Mouse (Mus musculus): ENCODE measurements at regions not wholly inside any gene's neighbourhood (a gene's known extent, or its start where the extent isn't known, plus 50 kb on each side); places are given as distances from the start of the nearest gene placed in this dataset.

DNA sequence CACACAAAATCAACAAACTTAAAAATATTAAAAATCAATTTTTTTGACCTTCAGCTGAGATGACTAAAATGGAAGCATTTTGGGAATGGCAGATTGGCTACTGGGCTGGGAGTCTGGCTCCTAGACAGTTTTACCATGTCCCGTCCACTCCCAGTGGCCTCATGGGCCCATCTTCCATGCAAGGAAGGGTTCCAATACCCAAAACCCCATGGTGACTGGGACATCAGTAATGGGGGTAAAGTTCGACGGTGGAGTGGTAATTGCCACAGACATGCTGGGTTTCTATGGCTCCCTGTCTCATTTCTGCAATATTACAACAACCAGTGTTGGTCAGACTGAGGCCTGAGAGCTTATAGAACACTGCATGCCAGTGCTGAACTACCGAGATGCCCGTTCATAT lies 82.2 kb downstream of the Il20rb start:
- intact Hi-C loops (cut with DNase I), result no loop called here
- no peak for DNase-seq (ENCODE audit: low spot score in 2 of 2)

DNA sequence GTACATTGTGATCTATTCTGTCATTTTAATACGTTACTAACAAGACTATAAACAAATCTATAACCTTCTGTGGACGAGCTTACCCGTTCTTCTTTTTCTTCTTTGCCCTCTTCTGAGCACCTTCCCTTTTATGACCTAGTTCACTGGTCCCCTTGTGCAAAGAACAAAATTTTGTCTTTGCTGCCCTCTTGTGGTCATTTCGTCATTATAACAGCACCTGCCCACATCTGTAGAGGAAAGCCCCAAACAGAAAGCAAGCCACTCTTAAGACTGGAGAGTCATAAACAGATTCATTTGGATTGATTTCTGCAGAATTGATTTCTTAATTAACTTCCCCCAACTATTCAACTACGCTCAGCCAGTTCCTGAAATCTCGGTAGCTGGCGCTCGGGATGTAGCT lies 86.2 kb downstream of the Il20rb start:
- DNase-seq (ENCODE audit: low spot score in 2 of 2), result peak; percentile 44 to 74
- intact Hi-C loops (cut with DNase I), result loop anchor here (2.0 kb wide), 1 partner anchor 554 kb away; no protein-coding TSS in a partner anchor

DNA sequence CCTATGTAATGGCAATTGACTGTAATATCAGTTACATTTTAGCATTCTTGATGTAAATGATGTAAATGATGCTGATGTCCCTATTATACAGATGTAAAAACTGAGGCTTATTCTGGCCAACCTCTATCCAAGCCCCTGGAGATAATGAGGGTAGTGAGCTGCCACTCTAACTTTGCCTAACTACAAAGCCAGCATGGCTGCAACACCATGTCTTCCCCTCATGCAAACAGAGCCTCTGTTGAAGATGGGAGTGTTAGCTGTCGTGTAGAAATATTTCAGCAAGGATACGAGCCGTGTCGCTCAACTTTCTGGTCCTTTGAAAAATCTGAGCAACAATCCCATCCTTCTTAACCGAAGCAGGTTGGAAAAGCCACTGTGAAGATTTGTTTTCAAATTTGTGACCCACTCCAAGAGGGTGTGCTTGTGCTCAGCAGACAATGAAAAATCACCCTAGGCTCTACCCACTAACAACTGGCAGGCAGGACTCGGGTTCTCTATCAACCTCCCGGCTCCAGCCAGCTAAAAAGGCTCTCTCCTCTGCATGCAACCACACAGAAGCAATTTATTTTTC lies 90.2 kb downstream of the Il20rb start:
- DNase-seq (ENCODE audit: low spot score in 2 of 2), result no peak
- intact Hi-C loops (cut with DNase I), result loop anchor here (5.0 kb wide), 1 partner anchor 664 kb away; no protein-coding TSS in a partner anchor

DNA sequence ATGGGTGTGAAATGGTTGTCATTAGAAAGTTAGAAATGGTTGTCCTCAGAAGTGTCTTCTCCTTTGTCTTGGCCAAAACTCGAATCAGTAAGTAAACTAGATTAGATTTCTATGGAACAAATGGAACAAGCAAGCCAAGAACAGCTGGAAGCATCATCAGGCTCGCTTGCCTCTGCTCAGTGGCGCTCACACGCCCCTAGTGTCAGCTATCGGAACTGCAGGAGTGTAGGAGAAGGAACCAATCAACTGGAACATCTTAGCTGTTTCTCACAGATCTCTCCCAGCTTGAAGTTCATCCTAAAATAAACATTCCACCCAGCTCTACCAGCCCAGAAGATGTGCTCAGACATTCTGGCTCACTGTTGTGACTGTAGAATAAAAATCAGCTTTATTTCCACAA lies 90.9 kb downstream of the Il20rb start:
- intact Hi-C loops (cut with DNase I), result loop anchor here (5.0 kb wide), 1 partner anchor 663 kb away; no protein-coding TSS in a partner anchor
- DNase-seq (ENCODE audit: low spot score in 2 of 2), result peak; percentile 87 to 90

DNA sequence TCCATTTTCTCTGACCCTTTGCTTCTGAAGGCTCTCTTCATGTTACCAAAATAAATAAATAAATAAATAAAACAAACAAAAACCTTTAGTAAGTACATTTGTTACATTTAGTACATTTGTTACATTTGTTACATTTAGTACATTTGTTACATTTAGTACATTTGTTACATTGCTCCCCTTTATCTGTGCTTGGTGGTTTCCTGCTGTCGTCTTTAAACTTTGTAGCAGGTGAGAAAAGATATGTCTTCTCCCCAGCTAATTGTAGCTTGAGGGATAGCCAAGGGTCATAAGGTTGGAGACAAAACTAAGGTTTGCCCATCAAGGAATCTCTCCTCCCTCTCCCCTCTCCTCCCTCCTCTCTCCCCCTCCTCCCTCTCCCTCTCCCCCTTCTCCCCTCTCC lies 92.0 kb downstream of the Il20rb start:
- no peak for DNase-seq (ENCODE audit: low spot score in 2 of 2)
- intact Hi-C loops (cut with DNase I), result loop anchor here (5.0 kb wide), 1 partner anchor 662 kb away; no protein-coding TSS in a partner anchor

DNA sequence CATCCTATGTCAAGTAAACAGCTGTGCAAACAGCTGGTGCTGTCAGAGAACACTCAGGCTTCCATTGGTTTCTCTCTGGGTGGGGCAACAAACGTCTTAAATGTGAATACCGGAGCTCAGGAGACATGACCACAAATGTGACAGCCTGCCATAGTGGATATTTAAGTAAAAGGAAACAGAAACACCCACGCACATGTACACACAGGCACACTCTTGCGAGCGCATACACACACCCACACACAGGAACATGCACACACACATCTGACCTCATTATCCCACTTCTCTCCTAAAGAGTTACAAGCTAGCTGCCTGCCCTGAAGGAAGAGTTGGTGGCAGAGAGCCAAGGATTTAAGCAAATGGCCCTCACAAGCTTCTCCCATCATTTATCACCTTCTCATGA lies 92.4 kb downstream of the Il20rb start:
- intact Hi-C loops (cut with DNase I), result no loop called here
- DNase-seq (ENCODE audit: low spot score in 2 of 2), result peak in 1 of 2 experiments; percentile 3

DNA sequence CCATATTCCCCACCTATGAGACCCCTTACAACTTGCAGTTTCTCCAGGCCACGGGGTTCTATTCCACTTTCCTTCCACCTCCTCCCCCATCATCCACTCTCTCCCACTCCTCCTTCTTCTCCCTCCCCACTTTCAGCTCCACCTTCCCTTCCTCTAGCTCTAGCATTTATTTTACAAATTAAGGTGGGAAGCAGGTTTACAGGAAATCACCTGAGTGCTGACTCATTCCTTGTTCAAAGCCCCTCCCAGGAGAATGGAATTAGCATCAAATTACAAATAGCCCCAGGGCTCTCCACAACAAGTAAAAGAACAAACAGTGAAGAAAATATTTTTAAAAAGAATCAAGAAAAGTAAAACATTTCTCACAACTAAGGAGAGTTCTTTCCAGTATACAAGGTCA lies 94.3 kb downstream of the Il20rb start:
- DNase-seq (ENCODE audit: low spot score in 2 of 2), result no peak
- intact Hi-C loops (cut with DNase I), result no loop called here

DNA sequence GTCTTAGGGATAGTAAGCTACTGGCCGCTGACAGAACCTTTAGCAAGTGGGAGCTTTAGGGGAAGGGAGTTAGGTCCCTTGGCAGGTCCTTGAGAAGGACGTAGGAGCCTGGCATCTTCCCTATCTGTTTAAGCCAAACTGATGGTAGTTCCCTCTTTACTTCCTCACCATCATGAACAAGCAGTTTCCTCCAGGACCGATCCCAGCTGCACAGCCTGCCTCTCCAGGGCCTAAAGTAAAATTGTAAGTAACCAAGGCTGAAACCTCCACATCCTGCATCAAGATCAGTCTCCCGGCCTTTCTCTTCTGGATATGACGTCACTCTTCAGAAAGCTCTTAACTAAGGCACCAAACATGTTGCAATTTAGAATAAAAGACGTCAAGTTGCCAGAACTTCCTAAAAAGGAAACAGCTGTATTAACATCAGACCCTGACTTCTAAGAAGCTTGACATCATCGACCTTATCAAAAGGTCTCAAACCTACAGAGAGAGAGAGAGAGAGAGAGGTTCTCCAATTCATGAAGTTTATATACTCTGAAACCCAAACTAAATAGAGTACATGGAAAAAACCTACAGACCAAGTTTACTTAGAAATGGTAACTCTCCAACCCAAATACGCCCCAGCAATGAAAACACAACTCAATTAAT lies 94.9 kb downstream of the Il20rb start:
- DNase-seq (ENCODE audit: low spot score in 2 of 2), result no peak
- intact Hi-C loops (cut with DNase I), result no loop called here

DNA sequence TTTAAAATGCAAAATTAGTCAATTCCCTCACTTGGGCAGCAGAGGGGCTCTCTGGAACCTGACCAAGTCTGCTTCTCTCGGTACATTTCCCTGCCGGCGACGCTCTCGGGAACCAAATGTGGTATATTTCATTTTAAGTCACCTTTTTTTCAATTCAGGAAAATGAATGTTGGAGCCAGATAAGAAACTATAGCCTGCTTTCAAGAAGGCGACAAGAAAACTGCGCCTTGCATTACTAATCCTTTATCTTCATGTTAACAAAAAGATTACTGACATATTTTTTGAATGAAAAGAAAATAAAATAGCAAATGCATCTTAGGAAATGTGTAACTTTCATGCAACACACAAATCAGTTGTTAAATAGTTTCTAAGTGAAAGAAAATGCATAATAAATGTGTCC lies 98.2 kb downstream of the Il20rb start:
- intact Hi-C loops (cut with DNase I), result no loop called here
- no peak for DNase-seq (ENCODE audit: low spot score in 2 of 2)

DNA sequence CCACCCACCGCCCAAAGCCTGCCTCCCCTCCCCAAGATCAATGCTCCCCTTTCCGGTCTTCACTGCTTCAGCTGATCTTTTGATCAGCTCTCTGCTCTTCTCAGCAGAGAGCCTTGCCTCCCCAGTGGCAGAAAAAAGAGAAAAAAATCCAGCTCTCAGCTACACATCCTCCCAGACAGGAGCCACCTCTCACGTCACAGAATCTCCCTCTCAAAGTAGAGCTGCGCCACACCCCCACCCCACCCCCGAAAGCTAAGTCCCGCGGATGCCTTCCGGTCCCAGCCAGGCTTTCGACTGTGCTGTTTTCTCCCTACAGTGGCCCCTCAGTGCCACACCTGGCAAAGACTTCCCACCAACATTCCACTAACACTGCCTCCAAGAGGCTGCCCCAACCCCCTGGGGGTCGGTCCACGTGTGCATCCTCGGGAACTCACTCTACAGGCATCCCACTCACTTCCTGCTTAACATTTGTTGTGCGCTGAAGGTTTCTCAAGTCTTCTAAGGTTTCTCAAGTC lies 99.4 kb downstream of the Il20rb start:
- intact Hi-C loops (cut with DNase I), result no loop called here
- DNase-seq (ENCODE audit: low spot score in 2 of 2), result no peak

DNA sequence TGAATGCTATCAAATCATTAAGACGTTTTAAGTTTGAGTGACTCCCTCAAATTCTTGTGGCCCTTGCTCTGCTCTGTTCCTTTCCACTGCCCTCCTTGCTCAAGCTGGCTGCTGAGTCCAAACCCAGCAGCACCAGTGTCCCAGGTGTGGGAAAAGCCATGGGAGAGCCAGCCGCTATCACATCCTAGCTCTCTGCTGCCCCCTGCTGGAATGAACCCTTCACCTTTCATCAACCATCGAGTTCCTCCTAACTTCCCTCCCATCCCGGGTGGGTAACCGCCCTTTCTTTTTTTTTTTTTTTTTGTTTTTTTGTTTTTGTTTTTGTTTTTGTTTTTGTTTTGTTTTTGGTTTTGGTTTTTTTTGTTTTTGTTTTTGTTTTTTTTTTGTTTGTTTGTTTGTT lies 104.1 kb downstream of the Il20rb start:
- intact Hi-C loops (cut with DNase I), result no loop called here
- peak in 1 of 2 experiments; percentile 60 for DNase-seq (ENCODE audit: low spot score in 2 of 2)

DNA sequence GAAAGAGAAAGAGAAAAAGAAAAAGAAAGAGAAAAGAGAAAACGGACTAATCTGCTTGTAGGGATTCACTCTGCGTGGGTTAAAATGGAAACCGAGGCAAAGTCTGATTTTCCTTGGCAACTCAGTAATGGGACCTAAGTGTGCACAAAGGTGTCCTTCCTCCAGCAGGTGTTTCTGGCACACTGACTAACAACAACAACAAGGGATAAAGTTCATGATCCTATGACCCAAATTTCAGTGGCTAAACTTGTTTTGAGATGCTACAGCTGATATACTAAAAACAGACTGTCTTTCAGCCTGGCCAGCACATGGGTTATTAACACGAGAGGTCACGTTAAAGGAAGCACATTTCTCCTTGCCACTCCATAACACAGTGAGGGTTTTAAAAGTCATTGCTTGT lies 116.7 kb downstream of the Il20rb start:
- intact Hi-C loops (cut with DNase I), result no loop called here
- DNase-seq (ENCODE audit: low spot score in 2 of 2), result no peak

DNA sequence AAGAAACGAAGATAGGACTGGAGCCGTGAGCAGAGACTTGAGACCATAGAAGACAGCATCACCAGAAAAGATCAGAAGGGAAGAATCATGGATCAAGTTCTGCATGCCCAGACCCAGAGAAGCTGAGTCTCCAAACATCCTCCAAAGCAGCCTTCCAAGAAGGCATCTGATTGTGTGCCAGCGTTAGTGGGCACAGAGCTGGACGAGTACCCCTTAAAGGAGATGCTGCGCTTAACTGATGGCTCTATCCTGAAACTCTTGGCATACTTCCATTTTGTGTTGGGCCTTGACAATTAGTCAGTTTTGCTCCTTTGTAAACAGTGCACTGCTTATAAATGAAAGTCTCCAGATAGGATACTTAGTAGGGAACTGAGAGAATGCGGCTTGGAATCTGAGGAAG lies 119.8 kb downstream of the Il20rb start:
- intact Hi-C loops (cut with DNase I), result no loop called here
- no peak for DNase-seq (ENCODE audit: low spot score in 2 of 2)

DNA sequence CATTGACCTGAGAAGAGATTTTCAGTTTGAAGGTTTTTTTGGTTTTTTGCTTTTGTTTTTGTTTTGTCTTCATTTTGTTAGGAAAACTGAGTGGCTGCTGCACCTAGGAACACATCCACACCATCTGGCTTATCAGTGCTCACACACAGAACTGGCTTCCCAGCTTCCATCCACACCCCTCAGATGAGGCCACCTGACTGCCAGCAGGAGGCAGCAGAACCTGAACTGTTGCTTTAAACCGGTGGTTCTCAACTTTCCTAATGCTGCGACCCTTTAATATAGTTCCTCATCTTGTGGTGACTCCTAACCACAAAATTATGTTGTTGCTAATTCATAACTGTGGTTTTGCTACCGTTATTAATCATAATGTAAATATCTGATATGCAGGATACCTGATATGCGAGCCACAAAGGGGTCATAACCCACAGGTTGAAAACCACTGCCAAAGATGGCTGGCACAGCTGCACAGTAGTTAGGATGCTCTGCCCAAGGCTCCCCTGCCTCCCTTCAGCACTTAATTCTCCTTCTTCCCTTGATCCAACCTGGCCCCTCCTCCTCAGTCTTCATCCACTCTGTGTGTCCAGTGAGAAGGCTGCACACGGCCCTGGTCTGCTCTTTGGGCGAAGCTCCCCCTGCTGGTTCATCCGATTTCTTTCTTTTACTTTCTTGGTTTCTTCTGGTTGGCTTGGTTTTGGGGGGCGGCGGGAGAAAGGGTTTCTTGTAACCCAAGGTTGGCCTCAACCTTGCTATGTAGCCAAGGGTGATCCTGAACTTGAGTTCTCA lies 126.5 kb downstream of the Il20rb start:
- DNase-seq (ENCODE audit: low spot score in 2 of 2), result no peak
- intact Hi-C loops (cut with DNase I), result no loop called here

DNA sequence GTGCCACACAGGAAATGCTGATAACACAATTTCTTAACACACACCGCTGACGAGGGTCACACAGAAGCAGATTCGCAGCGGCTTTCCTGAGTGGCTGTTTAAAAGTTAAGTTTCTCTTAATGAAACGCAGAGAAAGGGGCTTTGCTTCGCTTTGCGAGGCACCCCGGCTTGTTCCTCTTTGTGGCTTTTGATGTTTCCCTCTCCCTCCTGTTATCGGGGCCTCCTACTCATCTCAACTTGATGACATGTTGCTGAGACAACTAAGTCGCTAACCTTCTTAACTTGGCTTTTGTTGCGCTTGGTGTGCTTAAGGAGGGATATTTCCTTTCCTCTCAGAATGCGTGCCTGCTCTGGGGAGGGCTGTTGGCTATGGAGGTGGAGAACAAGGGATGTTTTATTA lies 129.0 kb downstream of the Il20rb start:
- no peak for DNase-seq (ENCODE audit: low spot score in 2 of 2)
- intact Hi-C loops (cut with DNase I), result no loop called here

DNA sequence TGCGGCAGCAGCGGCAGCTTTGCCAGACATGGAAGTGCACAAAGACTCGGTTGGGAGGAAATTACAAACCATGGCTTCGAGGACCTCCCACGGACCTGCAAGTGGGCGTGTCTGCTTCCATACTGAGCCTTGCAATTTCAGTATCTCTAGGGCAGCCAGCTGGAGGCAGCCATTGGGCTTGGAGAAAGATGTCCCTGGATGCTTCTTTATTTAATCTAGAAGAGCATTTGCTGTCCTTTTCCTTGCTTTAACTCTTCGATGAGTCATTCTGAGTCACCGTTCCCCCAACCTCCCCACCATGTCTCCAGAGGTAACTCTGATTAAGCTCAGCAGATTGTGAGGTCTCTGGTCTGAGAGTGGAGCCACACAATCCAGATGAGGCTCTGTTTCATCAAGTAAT lies 145.8 kb downstream of the Il20rb start:
- intact Hi-C loops (cut with DNase I), result no loop called here
- DNase-seq (ENCODE audit: low spot score in 2 of 2), result peak; percentile 23 to 33

DNA sequence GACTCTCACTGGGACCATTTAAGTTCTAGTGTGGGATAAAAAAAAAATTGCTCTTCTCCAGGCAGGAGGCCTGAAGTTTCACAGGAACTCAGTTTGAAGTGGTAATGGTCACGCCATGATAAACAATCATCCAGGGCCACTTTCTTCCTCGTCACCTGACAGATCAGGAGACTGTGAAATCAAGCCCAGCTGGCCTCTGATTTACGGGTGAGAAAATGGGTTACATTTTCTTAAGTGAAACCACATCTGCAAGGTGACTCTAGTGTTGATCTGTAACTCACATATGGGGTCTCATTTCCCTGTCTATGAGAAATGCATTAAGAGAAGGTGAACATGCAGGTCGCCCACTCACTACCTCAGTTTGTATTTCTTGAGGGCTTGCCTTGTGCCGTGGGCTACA lies 178.8 kb downstream of the Il20rb start:
- DNase-seq (ENCODE audit: low spot score in 2 of 2), result no peak
- intact Hi-C loops (cut with DNase I), result loop anchor here (10.0 kb wide), 1 partner anchor 463 kb away; no protein-coding TSS in a partner anchor

DNA sequence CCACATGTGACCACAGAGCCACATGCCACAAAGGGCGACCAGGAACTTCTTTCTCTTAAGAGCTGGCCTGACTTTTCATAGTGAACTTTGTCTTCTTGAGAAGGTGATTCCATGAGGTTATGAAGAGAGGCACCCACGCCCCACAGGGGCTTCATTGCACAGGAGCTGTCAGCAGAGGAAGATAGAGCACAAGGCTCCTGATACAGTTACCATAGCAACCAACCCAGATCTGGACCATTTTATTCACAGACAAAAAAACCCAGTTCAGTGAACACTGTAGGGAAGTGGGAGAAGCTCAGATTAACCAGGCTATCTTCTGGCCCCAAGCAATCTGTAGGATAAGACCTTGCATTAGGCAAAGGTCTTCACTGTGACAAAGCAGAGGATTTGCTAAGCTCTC lies 179.2 kb downstream of the Il20rb start:
- peak; percentile 18 to 27 for DNase-seq (ENCODE audit: low spot score in 2 of 2)
- intact Hi-C loops (cut with DNase I), result loop anchor here (10.0 kb wide), 1 partner anchor 463 kb away; no protein-coding TSS in a partner anchor

DNA sequence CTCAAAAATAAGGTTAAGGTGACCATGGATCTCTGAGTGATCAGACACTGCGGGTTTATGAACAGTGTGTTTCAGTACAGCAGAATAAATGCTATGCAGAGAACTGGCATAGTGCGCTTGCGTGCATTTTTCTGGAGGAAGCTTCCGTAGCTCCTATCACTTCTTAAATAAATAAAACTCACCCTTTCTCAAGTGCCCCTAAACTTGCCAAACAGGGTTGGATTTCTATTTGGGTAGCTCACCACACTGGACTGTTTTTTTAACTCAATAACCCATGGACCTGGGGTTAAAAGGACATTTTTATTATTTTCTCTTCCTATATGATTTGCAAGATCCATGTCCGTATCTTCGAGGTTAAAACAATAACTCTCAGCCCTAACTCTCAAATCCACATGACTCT lies 182.8 kb downstream of the Il20rb start:
- intact Hi-C loops (cut with DNase I), result loop anchor here (10.0 kb wide), 1 partner anchor 459 kb away; no protein-coding TSS in a partner anchor
- DNase-seq (ENCODE audit: low spot score in 2 of 2), result no peak

DNA sequence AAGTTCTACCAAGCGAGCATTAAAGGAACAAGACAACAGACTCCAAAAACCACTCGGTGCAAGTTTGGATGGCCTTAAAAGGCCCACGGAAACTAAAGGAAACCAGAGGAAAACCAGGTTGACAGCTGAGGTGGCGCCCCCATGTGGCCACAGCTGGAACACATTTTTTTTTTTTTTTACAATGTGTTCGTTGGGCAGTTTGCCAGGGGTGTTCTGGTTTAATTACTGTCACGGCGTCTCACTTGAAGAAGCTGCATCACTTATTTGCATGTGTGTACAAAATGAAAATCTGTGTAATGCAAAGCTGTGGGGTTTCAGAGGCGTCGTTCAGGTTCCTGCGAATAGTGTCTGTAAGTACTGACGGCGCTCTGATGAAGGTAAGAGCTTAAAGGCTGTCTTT lies 185.0 kb downstream of the Il20rb start:
- peak; percentile 32 to 52 for DNase-seq (ENCODE audit: low spot score in 2 of 2)
- intact Hi-C loops (cut with DNase I), result loop anchor here (10.0 kb wide), 1 partner anchor 457 kb away; no protein-coding TSS in a partner anchor
